Mouse (Mus musculus) MEL (cell line): ENCODE data around the gene Nampt.

ENCODE experiments used
- CHD2 ChIP-seq: IDR thresholded peaks from 2 replicates; pipeline ENCODE4 v1.6.1; 2011; ENCODE audit warnings: low read length, improper control_type of control experiment
- CTCF ChIP-seq, 3 experiments: IDR thresholded peaks in 2 of 3; conservative IDR thresholded peaks in 1 of 3; 2 replicates each; pipeline ENCODE4 v1.5.1; 2011 to 2012; ENCODE audit warnings: low read length in 3 of 3, low read depth in 2 of 3, mild to moderate bottlenecking in 2 of 3, improper control_type of control experiment in 1 of 3, inconsistent platforms in 1 of 3, mixed read lengths in 1 of 3, moderate library complexity in 1 of 3; ENCODE audit not compliant: control insufficient read depth in 1 of 3, insufficient read depth in 1 of 3, poor library complexity in 1 of 3, severe bottlenecking in 1 of 3
- EP300 ChIP-seq, 2 experiments: IDR thresholded peaks; 2 replicates each; pipeline ENCODE4 v1.6.1; 2011; ENCODE audit warnings: improper control_type of control experiment in 2 of 2, low read length in 2 of 2, low read depth in 1 of 2, mild to moderate bottlenecking in 1 of 2
- GATA1 ChIP-seq: IDR thresholded peaks from 2 replicates; pipeline ENCODE4 v1.6.1; 2011; ENCODE audit warnings: low read depth, low read length, improper control_type of control experiment
- MEF2A ChIP-seq: IDR thresholded peaks from 2 replicates; pipeline ENCODE4 v1.6.1; 2014; ENCODE audit warnings: low read depth, mild to moderate bottlenecking, inconsistent platforms, low read length, improper control_type of control experiment; ENCODE audit not compliant: poor library complexity, insufficient replicate concordance, severe bottlenecking; ENCODE audit errors: extremely low read depth
- MXI1 ChIP-seq: IDR thresholded peaks from 2 replicates; pipeline ENCODE4 v1.6.1; 2011; ENCODE audit warnings: mild to moderate bottlenecking, low read depth, low read length, improper control_type of control experiment
- POLR2A ChIP-seq, 2 experiments: IDR thresholded peaks; 2 replicates each; pipeline ENCODE4 v1.6.1; 2011 to 2012; ENCODE audit warnings: low read length in 2 of 2, mild to moderate bottlenecking in 2 of 2, control low read depth in 1 of 2, improper control_type of control experiment in 1 of 2, low read depth in 1 of 2, moderate library complexity in 1 of 2; ENCODE audit not compliant: control insufficient read depth in 1 of 2, insufficient read depth in 1 of 2, poor library complexity in 1 of 2
- POLR2AphosphoS2 ChIP-seq: IDR thresholded peaks from 2 replicates; pipeline ENCODE4 v1.6.1; 2011; ENCODE audit warnings: low read length, improper control_type of control experiment
- POLR2AphosphoS5 ChIP-seq: IDR thresholded peaks from 2 replicates; pipeline ENCODE4 v1.6.1; 2012; ENCODE audit warnings: low read depth, borderline replicate concordance, mild to moderate bottlenecking, inconsistent platforms, low read length, moderate library complexity, mixed read lengths
- SIN3A ChIP-seq: IDR thresholded peaks from 2 replicates; pipeline ENCODE4 v1.6.1; 2012; ENCODE audit warnings: low read length, improper control_type of control experiment, inconsistent platforms
- UBTF ChIP-seq: IDR thresholded peaks from 2 replicates; pipeline ENCODE4 v1.6.1; 2012; ENCODE audit warnings: low read depth, mild to moderate bottlenecking, inconsistent platforms, low read length, improper control_type of control experiment, moderate library complexity, borderline replicate concordance; ENCODE audit not compliant: insufficient read depth
- ZC3H11A ChIP-seq: IDR thresholded peaks from 2 replicates; pipeline ENCODE4 v1.6.1; 2012; ENCODE audit warnings: low read depth, mild to moderate bottlenecking, inconsistent platforms, low read length, improper control_type of control experiment
- ZMIZ1 ChIP-seq: IDR thresholded peaks from 2 replicates; pipeline ENCODE4 v1.6.1; 2012; ENCODE audit warnings: low read depth, mild to moderate bottlenecking, inconsistent platforms, low read length, improper control_type of control experiment, moderate library complexity
- ZNF384 ChIP-seq: IDR thresholded peaks from 2 replicates; pipeline ENCODE4 v1.6.1; 2012; ENCODE audit warnings: low read depth, mild to moderate bottlenecking, inconsistent platforms, low read length, improper control_type of control experiment

- TF ChIP-seq UBTF (no peak), POLR2A (IDR thresholded peaks at IDR 0.05; ENCODE audit: control insufficient read depth in 1 of 2, insufficient read depth in 1 of 2, low read depth in 1 of 2, low read length in 2 of 2, poor library complexity in 1 of 2) (no peak), CTCF (IDR thresholded peaks at IDR 0.05 in 2 of 3, conservative IDR thresholded peaks at IDR 0.05 in 1 of 3; ENCODE audit: control insufficient read depth in 1 of 3, insufficient read depth in 1 of 3, low read depth in 2 of 3, low read length in 3 of 3, poor library complexity in 1 of 3, severe bottlenecking in 1 of 3) (no peak), POLR2AphosphoS5 (no peak), ZNF384 (no peak), MXI1 (no peak), ZC3H11A (no peak), CHD2 (no peak), GATA1 (no peak), SIN3A (no peak), MEF2A (no peak), EP300 (IDR thresholded peaks at IDR 0.05; ENCODE audit: low read depth in 1 of 2, low read length in 2 of 2) (no peak), ZMIZ1 (no peak), POLR2AphosphoS2 (no peak)
Measured at GRCm38 (mm10) chr12:32877964-32878571, 58.7 kb downstream of the Nampt start.
